Mouse (Mus musculus): ENCODE measurements around the gene Dicer1.

DNA sequence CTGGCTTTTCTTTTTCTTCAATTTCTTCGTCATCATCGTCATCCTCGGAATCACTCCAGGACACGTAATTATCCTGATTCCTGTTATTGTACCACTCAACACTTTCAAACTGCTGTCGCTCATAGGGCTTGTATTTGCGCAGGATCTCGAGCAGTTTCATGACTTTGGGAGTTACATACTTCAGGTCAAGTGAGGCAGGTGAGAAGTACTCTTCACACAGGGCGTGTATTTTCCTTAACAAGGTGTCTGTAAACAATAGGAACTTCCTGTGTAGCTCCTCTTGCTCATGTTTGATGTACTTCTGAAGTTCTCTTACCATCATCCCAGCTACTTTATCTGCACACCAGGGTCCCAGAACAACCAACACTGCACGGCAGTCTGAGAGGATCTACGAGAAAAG lies 29.7 kb downstream of the Dicer1 start:
- no peak for TF ChIP-seq CTCF (IDR thresholded peaks at IDR 0.05; ENCODE audit: control insufficient read depth, insufficient read depth, insufficient read length)
- no peak for TF ChIP-seq USF1 (IDR thresholded peaks at IDR 0.05; ENCODE audit: low read depth)
- no peak for TF ChIP-seq MAX (IDR thresholded peaks at IDR 0.05)
- no peak for TF ChIP-seq MYOG (IDR thresholded peaks at IDR 0.05; ENCODE audit: control insufficient read depth, extremely low read depth, insufficient read length)
- TF ChIP-seq MYOD1 (IDR thresholded peaks at IDR 0.05; ENCODE audit: control insufficient read depth, insufficient read length, low read depth), result no peak
- no peak for TF ChIP-seq CEBPB (IDR thresholded peaks at IDR 0.05; ENCODE audit: low read depth)
